In genomic region chr5:140282900-140283299, GRCm38 (mm10) we compare ENCODE assay signal across 11 mouse cellular contexts.
"Had no signal": no experiment of that assay in that cellular context is flagged by ENCODE, and none has a peak within 500 bp of the region (broad histone marks: within the 10 kb centered on the region; RNA-seq: fewer than 3 reads in every experiment).

No protein-coding gene starts in this region.

- H3K4me2 ChIP-seq: limb, embryonic 12.5 days; lung, embryonic 15.5 days; midbrain, embryonic 13.5 days; neural tube, embryonic 12.5 days had no signal

- DNase-seq: layer of hippocampus, adult 9-11 months; layer of hippocampus, postnatal 36 days; liver; lung, postnatal 14 days had no signal

- H3K9me3 ChIP-seq: limb, embryonic 12.5 days; lung, embryonic 15.5 days; midbrain, embryonic 13.5 days; neural tube, embryonic 12.5 days had no signal

- H3K9ac ChIP-seq: limb, embryonic 12.5 days; lung, embryonic 15.5 days; midbrain, embryonic 13.5 days; neural tube, embryonic 12.5 days had no signal

- H3K27ac ChIP-seq: hindbrain, postnatal 0 days; kidney, postnatal 0 days; limb, embryonic 12.5 days; lung, embryonic 15.5 days; midbrain, embryonic 13.5 days; neural tube, embryonic 12.5 days had no signal

- H3K4me3 ChIP-seq: limb, embryonic 12.5 days; lung, embryonic 15.5 days; midbrain, embryonic 13.5 days; myocyte; neural tube, embryonic 12.5 days had no signal

- H3K4me1 ChIP-seq: lung, embryonic 15.5 days had no signal

- ATAC-seq: midbrain, embryonic 13.5 days had no signal

- H3K27me3 ChIP-seq: limb, embryonic 12.5 days; lung, embryonic 15.5 days; midbrain, embryonic 13.5 days; neural tube, embryonic 12.5 days had no signal
